Mouse (Mus musculus) cerebellum, postnatal 36 days (tissue): Measurements from ENCODE around the gene Usp29.

Source experiments
- DNase-seq, 2 experiments: peaks; one replicate each; pipeline ENCODE4 v3.0.0; 2021 to 2022; ENCODE audit warnings: mixed read lengths in 2 of 2

Gene Usp29

GRCm38 (mm10) chr7:6730241-6730640 is at the start of gene Usp29, which contains the start of gene Peg3:
Gene Usp29, plus strand, starts transcription at chr7:6730578.
Gene Peg3, minus strand, starts transcription at chr7:6730431.
- peak; percentile 85 to 90 for DNase-seq

GRCm38 (mm10) chr7:6685511-6685910 is 44.9 kb upstream of the Usp29 start:
- DNase-seq, result no peak

GRCm38 (mm10) chr7:6696241-6697045 is 33.9 kb upstream of the Usp29 start, which contains the start of gene Zim1:
Gene Zim1, minus strand, starts transcription at chr7:6696450.
- peak; percentile 84 to 85 for DNase-seq

GRCm38 (mm10) chr7:6699230-6699629 is 31.1 kb upstream of the Usp29 start:
- DNase-seq, result no peak

GRCm38 (mm10) chr7:6707416-6708015 is 22.9 kb upstream of the Usp29 start:
- no peak for DNase-seq

GRCm38 (mm10) chr7:6708451-6709180 is 21.8 kb upstream of the Usp29 start:
- DNase-seq, result no peak

- no peak for DNase-seq
Measured at GRCm38 (mm10) chr7:6709396-6709795, 21.0 kb upstream of the Usp29 start.

- peak; percentile 84 to 86 for DNase-seq
Measured at GRCm38 (mm10) chr7:6727351-6728121, 2.8 kb upstream of the Usp29 start.

- DNase-seq, result peak; percentile 89 to 91
Measured at GRCm38 (mm10) chr7:6728263-6728931, 2.0 kb upstream of the Usp29 start.

- peak; percentile 93 to 97 for DNase-seq
Measured at GRCm38 (mm10) chr7:6729061-6729817, 1.1 kb upstream of the Usp29 start.

GRCm38 (mm10) chr7:6730801-6731200 is 423 bp downstream of the Usp29 start:
- DNase-seq, result peak; percentile 24 to 46

- DNase-seq, result no peak
Measured at GRCm38 (mm10) chr7:6731373-6731772, 995 bp downstream of the Usp29 start.

- no peak for DNase-seq
Measured at GRCm38 (mm10) chr7:6731930-6732329, 1.6 kb downstream of the Usp29 start.

- no peak for DNase-seq
Measured at GRCm38 (mm10) chr7:6736060-6736459, 5.7 kb downstream of the Usp29 start.

GRCm38 (mm10) chr7:6744281-6744904 is 14.0 kb downstream of the Usp29 start:
- no peak for DNase-seq

GRCm38 (mm10) chr7:6749196-6749595 is 18.8 kb downstream of the Usp29 start:
- no peak for DNase-seq

- no peak for DNase-seq
Measured at GRCm38 (mm10) chr7:6753440-6753839, 23.1 kb downstream of the Usp29 start.

- DNase-seq, result no peak
Measured at GRCm38 (mm10) chr7:6756777-6757291, 26.5 kb downstream of the Usp29 start.

- DNase-seq, result no peak
Measured at GRCm38 (mm10) chr7:6759698-6760097, 29.3 kb downstream of the Usp29 start.

GRCm38 (mm10) chr7:6760170-6760569 is 29.8 kb downstream of the Usp29 start:
- DNase-seq, result no peak

- DNase-seq, result no peak
Measured at GRCm38 (mm10) chr7:6765240-6765639, 34.9 kb downstream of the Usp29 start.
